Mouse (Mus musculus) forebrain, embryonic 13.5 days (tissue): ENCODE measurements around the gene Trim58. TPM values are rescaled to one million over a fixed set of nuclear protein-coding genes. Genes with fewer than 3 reads are reported as not detected.
A peak's percentile ranks its signal among the peaks of the same experiment; 100 is the strongest.

Source experiments
- ATAC-seq: fragments of 200-750 bp; cut with Nextera tagmentation; 2 replicates; pipeline ENCODE4 v1.8.0; 2017
- H3K27ac ChIP-seq: fragments of 300-500 bp; sonication (generic); 2 replicates; pipeline ENCODE4 v1.5.1; 2015; ENCODE audit warnings: inconsistent platforms, mild to moderate bottlenecking, moderate library complexity
- H3K27me3 ChIP-seq: fragments of 300-500 bp; sonication (generic); 2 replicates; pipeline ENCODE4 v1.6.1; 2015; ENCODE audit warnings: mild to moderate bottlenecking, inconsistent platforms
- H3K36me3 ChIP-seq: fragments of 300-500 bp; sonication (generic); 2 replicates; pipeline ENCODE4 v1.6.1; 2015; ENCODE audit warnings: mild to moderate bottlenecking, inconsistent platforms; ENCODE audit not compliant: poor library complexity, severe bottlenecking
- H3K4me1 ChIP-seq: fragments of 300-500 bp; sonication (generic); 2 replicates; pipeline ENCODE4 v1.6.1; 2015; ENCODE audit warnings: inconsistent platforms
- H3K4me2 ChIP-seq: fragments of 300-500 bp; sonication (generic); 2 replicates; pipeline ENCODE4 v1.6.1; 2015; ENCODE audit warnings: inconsistent platforms, mild to moderate bottlenecking, moderate library complexity
- H3K4me3 ChIP-seq: fragments of 300-500 bp; sonication (generic); 2 replicates; pipeline ENCODE4 v1.5.1; 2015; ENCODE audit warnings: mild to moderate bottlenecking, inconsistent platforms
- H3K9ac ChIP-seq: fragments of 300-500 bp; sonication (generic); 2 replicates; pipeline ENCODE4 v1.6.1; 2015; ENCODE audit warnings: mild to moderate bottlenecking, inconsistent platforms
- H3K9me3 ChIP-seq: fragments of 300-500 bp; sonication (generic); replicated peaks from 2 replicates; pipeline ENCODE4 v1.6.1; 2016; ENCODE audit warnings: inconsistent platforms
- WGBS: fragments of 180-500 bp; shearing (Covaris S2); methylation state at CpG from one replicate; pipeline ENCODE4 v1.1.7; 2015; 5-methylcytosine and 5-hydroxymethylcytosine counted together
- polyA plus RNA-seq: library from polyadenylated mRNA; unstranded; fragments of >200 nt; fragmentation: Nextera tagmentation; extraction: Ambion mirVana; gene quantifications from 2 replicates; pipeline ENCODE4 v1.2.1, GENCODE M21; 2015

Trim58 gene
- polyA plus RNA-seq, 1 experiment from 2014 or later, result not detected

DNA sequence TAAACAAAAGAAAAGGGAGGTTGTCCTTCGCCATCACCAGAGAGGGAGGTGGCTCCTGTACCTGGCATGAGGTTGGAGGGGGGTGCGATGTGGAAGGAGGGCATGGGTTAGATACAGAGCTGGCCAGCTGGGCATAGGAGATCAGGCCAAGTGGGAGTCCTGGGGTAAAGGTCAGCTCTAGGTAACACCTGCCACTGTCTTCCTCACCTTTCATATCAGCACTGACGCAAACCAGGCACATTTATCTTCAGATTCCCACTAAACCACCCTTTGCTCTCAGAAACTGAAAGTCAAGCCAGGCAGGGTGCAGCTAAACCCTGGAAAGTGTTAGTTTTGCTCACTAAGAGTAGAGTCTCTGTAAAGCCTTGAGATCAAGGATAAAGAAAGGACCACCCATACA, 21.9 kb upstream of the Trim58 start:
- Histone ChIP-seq H3K27me3 (no peaks in the 10 kb centered on the region), H3K9ac (no peak overlapping the region), H3K27ac (no peak overlapping the region), H3K4me1 (no peaks in the 10 kb centered on the region), H3K4me3 (no peak overlapping the region), H3K4me2 (no peak overlapping the region), H3K9me3 (no peaks in the 10 kb centered on the region), H3K36me3 (no peaks in the 10 kb centered on the region)
- ATAC-seq, result no peak
- WGBS, result 69% methylated on average over 3 of the region's 3 CpGs

DNA sequence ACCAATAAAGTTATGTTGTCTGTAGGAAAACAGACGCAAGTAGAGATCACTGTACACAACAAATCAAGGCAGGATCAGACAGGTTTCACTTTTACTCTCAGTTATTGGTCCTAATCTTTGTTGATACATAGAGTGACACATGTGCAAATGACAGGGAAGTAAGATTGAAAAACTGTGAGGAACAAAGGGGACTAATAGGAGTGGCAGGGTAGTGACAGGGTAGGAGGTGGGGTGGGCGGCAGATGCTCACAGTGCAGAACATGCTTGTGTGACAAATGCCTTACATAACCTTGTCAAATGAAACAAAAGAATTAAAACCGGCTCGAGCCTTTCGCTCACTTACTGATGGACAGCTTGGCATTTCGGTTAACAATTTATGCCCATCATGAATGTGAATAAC, 21.5 kb upstream of the Trim58 start:
- WGBS, result 60% methylated on average over 6 of the region's 6 CpGs
- H3K4me1 ChIP-seq, result no peaks in the 10 kb centered on the region
- no peaks in the 10 kb centered on the region for H3K27me3 ChIP-seq
- no peak for ATAC-seq
- no peak overlapping the region for H3K4me2 ChIP-seq
- H3K9me3 ChIP-seq, result no peaks in the 10 kb centered on the region
- H3K36me3 ChIP-seq, result no peaks in the 10 kb centered on the region
- no peak overlapping the region for H3K27ac ChIP-seq
- no peak overlapping the region for H3K4me3 ChIP-seq
- no peak overlapping the region for H3K9ac ChIP-seq

DNA sequence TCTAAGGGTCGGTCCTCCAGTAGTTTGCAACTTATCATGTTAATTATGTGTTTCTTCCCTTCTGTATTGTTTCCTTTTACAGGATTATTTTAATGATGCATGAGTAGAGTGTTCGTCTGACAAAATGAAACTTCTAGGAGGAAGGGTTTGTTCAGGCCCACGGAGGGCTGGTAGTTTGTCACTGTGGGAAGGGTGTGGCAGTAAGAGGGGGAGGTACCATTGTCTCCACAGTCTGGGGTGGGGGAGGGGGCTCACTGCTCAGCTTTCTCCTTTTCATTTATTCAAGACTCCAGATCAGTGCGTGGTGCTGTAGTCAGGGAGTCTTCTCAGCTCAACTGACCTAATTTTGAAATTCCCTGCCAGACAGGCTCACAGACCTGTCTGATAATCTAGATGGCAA, 14.1 kb upstream of the Trim58 start:
- Histone ChIP-seq H3K4me1 (no peaks in the 10 kb centered on the region), H3K27me3 (no peaks in the 10 kb centered on the region), H3K27ac (no peak overlapping the region), H3K36me3 (no peaks in the 10 kb centered on the region), H3K4me2 (no peak overlapping the region), H3K4me3 (no peak overlapping the region), H3K9ac (no peak overlapping the region), H3K9me3 (no peaks in the 10 kb centered on the region)
- 53% methylated on average over 4 of the region's 4 CpGs for WGBS
- no peak for ATAC-seq

DNA sequence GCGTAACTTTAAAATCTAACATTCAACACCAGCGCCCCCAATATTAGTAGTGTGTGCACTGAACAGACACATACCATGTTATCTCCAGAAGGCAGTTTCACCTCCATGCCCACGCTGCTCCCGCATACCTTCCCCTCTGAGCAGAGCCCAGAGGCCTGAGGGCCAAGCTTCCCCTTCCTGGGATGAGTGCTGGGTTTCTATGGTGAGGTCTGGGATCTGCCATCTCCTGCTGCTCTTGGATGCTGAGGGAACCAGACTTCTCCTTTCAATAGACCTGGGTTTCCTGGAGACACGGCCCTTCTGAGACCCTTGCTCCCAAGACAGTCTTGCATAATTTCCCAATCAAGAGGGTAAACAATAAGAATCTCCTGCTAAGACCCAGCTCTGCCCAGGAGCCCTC, 9.9 kb upstream of the Trim58 start, which contains the start of gene Olfr323:
TSS of gene Olfr323 (minus strand) at position 101 of the 400 bp plus-strand sequence.
- no peak within 1 kb of the TSS for H3K4me2 ChIP-seq
- H3K36me3 ChIP-seq, result no peaks in the 10 kb centered on the region
- WGBS, result 81% methylated on average over 5 of the region's 5 CpGs
- no peaks in the 10 kb centered on the region for H3K27me3 ChIP-seq
- H3K9ac ChIP-seq, result no peak within 1 kb of the TSS
- no peak within 1 kb of the TSS for H3K27ac ChIP-seq
- H3K9me3 ChIP-seq, result no peaks in the 10 kb centered on the region
- ATAC-seq, result no peak
- H3K4me3 ChIP-seq, result no peak within 1 kb of the TSS
- no peaks in the 10 kb centered on the region for H3K4me1 ChIP-seq

DNA sequence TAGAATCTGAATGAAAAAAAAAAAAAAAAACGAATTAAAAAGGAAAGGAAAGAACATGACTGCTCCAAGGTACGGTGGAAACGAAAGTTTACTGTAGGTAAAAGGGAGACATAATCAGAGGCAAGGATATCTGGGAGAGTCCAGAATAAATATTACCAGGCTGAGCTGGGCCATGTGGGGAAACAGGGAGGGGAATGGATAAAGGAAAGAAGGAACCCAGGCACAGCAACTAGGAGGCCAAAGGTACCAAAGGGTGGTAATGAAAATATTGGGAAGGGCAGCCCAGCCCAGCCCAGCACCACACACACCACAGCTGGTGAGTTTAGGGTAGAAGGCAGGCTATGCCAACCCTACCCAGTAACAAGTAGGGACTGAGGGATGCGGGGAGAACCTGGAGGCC, 5.4 kb upstream of the Trim58 start:
- WGBS, result 68% methylated on average over 4 of the region's 4 CpGs
- H3K4me2 ChIP-seq, result no peak overlapping the region
- peaks cover 7% of the 10 kb centered on the region; the same call in 1 of the 2 replicates for H3K27me3 ChIP-seq
- H3K27ac ChIP-seq, result no peak overlapping the region
- no peak overlapping the region for H3K9ac ChIP-seq
- no peak overlapping the region for H3K4me3 ChIP-seq
- H3K9me3 ChIP-seq, result no peaks in the 10 kb centered on the region
- no peaks in the 10 kb centered on the region for H3K4me1 ChIP-seq
- ATAC-seq, result no peak
- no peaks in the 10 kb centered on the region for H3K36me3 ChIP-seq

DNA sequence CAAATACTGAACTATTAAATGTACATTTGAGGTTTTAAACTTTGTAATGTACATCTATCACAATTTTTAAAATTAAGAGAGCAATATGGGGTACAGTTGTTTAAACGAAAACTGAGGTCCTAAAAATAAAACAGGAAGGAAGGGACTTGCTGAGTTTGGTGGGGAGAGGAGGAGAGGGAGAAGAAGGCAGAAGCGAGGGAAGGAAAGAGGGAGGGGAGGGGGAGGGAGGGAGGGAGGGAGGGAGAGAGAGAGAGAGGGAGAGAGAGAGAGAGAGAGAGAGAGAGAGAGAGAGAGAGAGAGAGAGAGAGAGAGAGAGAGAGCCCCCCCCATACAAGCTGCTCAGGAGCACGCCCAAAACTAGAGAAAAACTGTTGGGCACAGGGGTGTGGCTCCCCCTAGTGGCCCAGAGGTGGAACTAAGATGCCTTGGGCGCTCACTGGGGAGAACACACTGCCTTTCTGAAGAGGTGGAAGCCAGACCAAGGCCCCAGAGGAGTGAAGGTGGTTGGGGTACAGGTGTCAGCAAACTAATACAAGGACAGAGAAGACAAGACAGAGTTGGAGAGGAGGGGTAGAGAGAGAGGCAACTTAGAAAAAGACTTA, 3.8 kb upstream of the Trim58 start:
- H3K27ac ChIP-seq, result no peak overlapping the region
- 27% methylated on average over 3 of the region's 4 CpGs for WGBS
- peaks cover 20% of the 10 kb centered on the region for H3K27me3 ChIP-seq
- no peak overlapping the region for H3K4me3 ChIP-seq
- H3K9ac ChIP-seq, result no peak overlapping the region
- no peaks in the 10 kb centered on the region for H3K9me3 ChIP-seq
- peaks cover 10% of the 10 kb centered on the region for H3K4me1 ChIP-seq
- ATAC-seq, result no peak
- H3K36me3 ChIP-seq, result no peaks in the 10 kb centered on the region
- no peak overlapping the region for H3K4me2 ChIP-seq

DNA sequence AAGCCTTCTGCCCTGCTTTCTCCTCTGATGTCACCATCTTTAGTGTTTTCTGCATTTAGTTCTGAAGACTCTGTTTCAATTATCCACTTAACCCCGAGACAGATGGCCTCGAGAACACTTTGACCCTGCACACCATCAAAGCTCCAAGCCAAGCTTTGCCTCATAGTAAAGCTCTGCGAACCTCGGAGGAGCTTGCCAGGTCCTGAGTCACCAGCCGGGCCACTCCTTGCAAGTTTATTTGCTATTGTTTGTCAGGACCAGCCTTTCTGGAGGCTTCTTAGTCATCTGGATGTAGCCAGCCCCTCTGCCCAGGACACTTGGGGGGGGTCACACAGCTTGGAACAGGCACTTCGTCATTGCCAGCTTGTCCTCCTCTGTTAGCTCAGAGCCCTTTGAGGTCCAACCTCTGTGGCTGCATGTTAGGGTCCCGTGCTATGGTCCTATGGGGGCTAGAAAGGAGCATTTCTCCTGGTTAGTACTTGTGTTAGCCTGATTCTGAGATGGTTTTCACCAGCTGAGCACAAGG, 2.0 kb upstream of the Trim58 start:
- no peak for ATAC-seq
- Histone ChIP-seq H3K4me2 (no peak overlapping the region), H3K4me3 (no peak overlapping the region), H3K4me1 (peaks cover 10% of the 10 kb centered on the region), H3K27me3 (peaks cover 27% of the 10 kb centered on the region), H3K36me3 (no peaks in the 10 kb centered on the region), H3K9me3 (no peaks in the 10 kb centered on the region), H3K27ac (no peak overlapping the region), H3K9ac (no peak overlapping the region)
- WGBS, result 78% methylated on average over 7 of the region's 7 CpGs

DNA sequence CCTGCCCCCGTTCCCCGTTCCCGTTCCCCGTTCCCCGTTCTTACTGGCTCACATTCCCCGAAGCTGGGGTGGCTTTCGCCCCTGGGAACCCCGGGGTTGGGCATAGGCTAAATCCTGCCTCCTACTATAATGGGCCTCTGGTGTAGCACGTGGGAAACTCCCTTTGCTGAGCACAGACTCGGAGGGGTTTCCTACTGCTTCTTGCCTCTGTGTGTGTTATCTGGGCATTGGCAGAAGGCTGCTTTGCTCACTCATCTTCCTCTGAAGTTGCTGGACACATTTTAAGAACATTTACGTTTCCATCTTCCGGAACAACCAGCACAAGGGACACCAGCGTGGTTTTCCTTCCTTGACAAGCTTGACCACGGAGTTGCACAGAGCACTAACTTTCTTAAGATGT, 792 bp downstream of the Trim58 start:
- Histone ChIP-seq H3K27ac (no peak overlapping the region), H3K36me3 (no peaks in the 10 kb centered on the region), H3K9ac (peak overlapping the region; percentile 5; the same call in 1 of the 2 replicates), H3K4me1 (peaks cover 10% of the 10 kb centered on the region), H3K4me3 (peak overlapping the region; percentile 43), H3K27me3 (peaks cover 27% of the 10 kb centered on the region), H3K9me3 (no peaks in the 10 kb centered on the region), H3K4me2 (peak overlapping the region; percentile 88)
- 28% methylated on average over 14 of the region's 14 CpGs for WGBS
- ATAC-seq, result no peak

DNA sequence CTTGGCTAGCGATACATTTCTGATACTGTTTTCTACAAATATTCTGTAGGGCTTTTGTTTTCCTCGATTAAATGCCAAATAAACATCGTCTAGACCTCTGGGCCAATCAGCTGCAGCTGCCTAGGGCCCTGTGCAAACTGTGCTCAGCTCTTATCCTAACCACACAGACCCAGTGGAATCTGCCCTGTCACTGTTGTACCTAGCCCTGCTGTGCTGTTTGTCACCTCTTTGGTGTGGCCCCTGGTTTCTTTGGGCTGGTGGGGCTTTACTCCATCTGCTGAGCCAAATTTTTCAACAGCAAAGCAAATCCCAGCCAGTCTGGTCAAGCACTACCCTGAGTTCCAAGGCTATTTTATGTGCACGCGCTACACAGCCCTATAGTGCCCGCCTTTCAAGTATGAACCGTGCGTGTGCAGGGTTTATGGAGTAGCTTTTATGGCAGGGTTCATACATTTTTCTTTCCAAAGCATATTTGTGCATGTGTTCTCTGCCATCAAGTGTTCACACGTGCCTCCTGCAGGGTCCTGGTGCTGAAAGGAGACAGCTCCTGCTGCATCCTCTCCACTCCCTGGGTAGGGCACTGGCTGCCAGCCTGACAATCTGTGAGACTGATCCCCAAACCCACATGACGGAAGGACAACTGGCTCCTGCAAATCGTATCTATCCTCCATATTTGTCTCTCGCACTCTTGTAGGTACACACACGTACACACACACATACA, 1.5 kb downstream of the Trim58 start:
- no peaks in the 10 kb centered on the region for H3K9me3 ChIP-seq
- H3K4me3 ChIP-seq, result no peak overlapping the region
- H3K36me3 ChIP-seq, result no peaks in the 10 kb centered on the region
- H3K27me3 ChIP-seq, result peaks cover 27% of the 10 kb centered on the region
- H3K4me1 ChIP-seq, result peaks cover 10% of the 10 kb centered on the region
- no peak overlapping the region for H3K27ac ChIP-seq
- no peak overlapping the region for H3K4me2 ChIP-seq
- H3K9ac ChIP-seq, result no peak overlapping the region
- no peak for ATAC-seq
- WGBS, result 85% methylated on average over 13 of the region's 13 CpGs

DNA sequence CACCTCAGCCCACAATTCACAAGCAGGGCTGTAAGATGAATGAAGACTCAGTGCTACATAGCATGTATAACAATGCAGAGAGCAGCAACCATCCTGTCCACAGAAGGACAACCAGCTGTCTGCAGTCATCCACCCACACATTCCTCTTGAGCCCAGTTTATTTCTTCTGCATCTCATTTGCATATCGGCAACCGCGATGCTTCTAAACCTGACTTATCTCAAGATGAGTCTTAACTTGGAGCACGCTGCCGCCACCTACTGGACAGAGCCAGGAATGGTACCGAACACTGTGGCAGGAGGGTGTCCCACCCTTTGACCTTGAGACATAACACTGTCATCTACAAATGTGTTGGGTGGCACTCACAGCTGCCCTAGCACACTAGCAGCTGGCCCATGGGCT, 3.1 kb downstream of the Trim58 start:
- Histone ChIP-seq H3K9ac (no peak overlapping the region), H3K4me2 (no peak overlapping the region), H3K36me3 (no peaks in the 10 kb centered on the region), H3K4me3 (no peak overlapping the region), H3K27ac (no peak overlapping the region), H3K27me3 (peaks cover 25% of the 10 kb centered on the region), H3K4me1 (peaks cover 10% of the 10 kb centered on the region), H3K9me3 (no peaks in the 10 kb centered on the region)
- 36% methylated on average over 6 of the region's 6 CpGs for WGBS
- ATAC-seq, result no peak

DNA sequence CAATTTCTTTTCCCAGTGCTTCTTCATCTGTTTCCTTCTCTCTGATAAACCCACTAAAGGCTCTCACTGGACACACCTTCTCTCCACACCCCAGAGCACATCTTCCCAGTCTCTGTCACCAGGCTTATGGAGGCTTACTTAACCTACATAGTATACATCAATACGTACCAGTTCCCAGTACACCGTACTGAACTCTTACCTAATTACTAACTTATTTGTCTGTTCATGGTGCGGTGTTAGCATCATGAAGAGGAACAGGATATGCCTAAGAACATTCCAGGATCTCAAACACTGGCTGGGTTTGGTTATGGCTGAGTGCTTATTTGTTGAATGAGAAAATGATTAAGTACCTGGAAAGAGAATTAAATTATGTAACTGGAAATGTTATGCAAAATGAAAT, 14.9 kb downstream of the Trim58 start:
- Histone ChIP-seq H3K9ac (no peak overlapping the region), H3K27me3 (no peaks in the 10 kb centered on the region), H3K4me2 (no peak overlapping the region), H3K36me3 (no peaks in the 10 kb centered on the region), H3K4me1 (no peaks in the 10 kb centered on the region), H3K9me3 (0 out of 2 replicates have a peak, but pooled peaks cover 3% of the 10 kb centered on the region), H3K4me3 (no peak overlapping the region), H3K27ac (no peak overlapping the region)
- ATAC-seq, result no peak
- 92% methylated on average over 3 of the region's 3 CpGs for WGBS

DNA sequence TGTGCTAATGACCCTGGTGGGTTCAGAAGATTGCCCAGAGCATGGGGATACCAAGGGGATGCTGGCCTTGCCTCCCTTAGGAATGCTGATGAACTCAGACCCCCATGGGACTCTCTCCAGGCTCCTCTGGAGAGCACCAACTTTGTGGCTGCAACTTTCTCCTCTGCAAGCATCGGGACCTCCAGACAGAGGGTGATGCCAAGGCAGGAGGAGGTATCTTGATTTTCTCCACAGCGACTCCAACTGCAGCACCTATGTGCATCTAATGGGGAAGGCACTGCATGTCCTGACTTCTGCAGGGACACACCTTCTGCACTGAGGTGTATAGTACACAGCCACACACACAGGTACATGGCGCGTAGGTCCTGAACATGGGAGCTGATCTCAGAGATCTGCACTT, 18.3 kb downstream of the Trim58 start, which contains the start of gene Olfr322:
TSS of gene Olfr322 (plus strand) at position 187 of the 400 bp plus-strand sequence.
- H3K27ac ChIP-seq, result no peak within 1 kb of the TSS
- H3K4me2 ChIP-seq, result no peak within 1 kb of the TSS
- H3K9ac ChIP-seq, result no peak within 1 kb of the TSS
- no peaks in the 10 kb centered on the region for H3K27me3 ChIP-seq
- no peak for ATAC-seq
- no peak within 1 kb of the TSS for H3K4me3 ChIP-seq
- H3K36me3 ChIP-seq, result no peaks in the 10 kb centered on the region
- no peaks in the 10 kb centered on the region for H3K4me1 ChIP-seq
- no peaks in the 10 kb centered on the region for H3K9me3 ChIP-seq
- 86% methylated on average over 4 of the region's 4 CpGs for WGBS
